Mouse (Mus musculus): ENCODE data around the gene Hspd1.

GRCm38 (mm10) chr1:55028512-55029249 lies 59.4 kb downstream of the Hspd1 start:
- no peak for TF ChIP-seq CTCF (IDR thresholded peaks at IDR 0.05; ENCODE audit: insufficient read depth, low read depth, low read length)
- no peak for TF ChIP-seq POLR2A (IDR thresholded peaks at IDR 0.05; ENCODE audit: insufficient read depth, low read depth, low read length)
